Mouse (Mus musculus) heart, adult 2 months (tissue): ENCODE measurements around the gene Izumo4. TPM values are rescaled to one million over a fixed set of nuclear protein-coding genes. Genes with fewer than 3 reads are reported as not detected.

Experiments used
- DNase-seq, 2 experiments: peaks; one replicate each; pipeline ENCODE4 v3.0.0; 2021
- H3K27ac ChIP-seq: fragments of 200-600 bp; 2 replicates; pipeline ENCODE4 v1.8.1; 2022
- H3K27me3 ChIP-seq: fragments of 200-500 bp; 2 replicates; pipeline ENCODE4 v1.6.1; 2012; ENCODE audit warnings: mild to moderate bottlenecking, low read length, inconsistent platforms, mixed read lengths; ENCODE audit not compliant: control insufficient read depth, insufficient read depth
- H3K36me3 ChIP-seq: fragments of 200-500 bp; 2 replicates; pipeline ENCODE4 v1.6.1; 2012; ENCODE audit warnings: low read length, inconsistent platforms; ENCODE audit not compliant: control insufficient read depth, insufficient read depth
- H3K4me1 ChIP-seq: fragments of 200-500 bp; 2 replicates; pipeline ENCODE4 v1.6.1; 2011; ENCODE audit warnings: low read length; ENCODE audit not compliant: control insufficient read depth, insufficient read depth
- H3K4me3 ChIP-seq: fragments of 200-600 bp; 2 replicates; pipeline ENCODE4 v1.8.1; 2022
- H3K79me2 ChIP-seq: fragments of 200-500 bp; replicated peaks from 2 replicates; pipeline ENCODE4 v1.6.1; 2012; ENCODE audit warnings: mild to moderate bottlenecking, inconsistent platforms, low read length, moderate library complexity, mixed read lengths; ENCODE audit not compliant: control insufficient read depth, insufficient read depth
- H3K9ac ChIP-seq: fragments of 200-500 bp; 2 replicates; pipeline ENCODE4 v1.6.1; 2012; ENCODE audit warnings: low read depth, mild to moderate bottlenecking, control low read depth, inconsistent platforms, low read length, mixed read lengths
- CTCF ChIP-seq: fragments of 200-600 bp; IDR thresholded peaks from 2 replicates; pipeline ENCODE4 v1.8.1; 2022; ENCODE audit warnings: antibody characterized with exemption, mild to moderate bottlenecking, moderate library complexity
- EP300 ChIP-seq: fragments of 200-500 bp; IDR thresholded peaks from 2 replicates; pipeline ENCODE4 v1.6.1; 2011; ENCODE audit warnings: low read depth, low read length, control low read depth; ENCODE audit not compliant: insufficient read depth
- POLR2A ChIP-seq: fragments of 200-500 bp; IDR thresholded peaks from 2 replicates; pipeline ENCODE4 v1.6.1; 2011; ENCODE audit warnings: mild to moderate bottlenecking, low read depth, low read length, control low read depth; ENCODE audit not compliant: insufficient read depth
- WGBS: fragments of 180-500 bp; shearing (Covaris S2); methylation state at CpG from one replicate; pipeline ENCODE4 v1.1.7; 2018; 5-methylcytosine and 5-hydroxymethylcytosine counted together
- intact Hi-C: fragments of 180-260 bp; cut with DNase I; formaldehyde crosslinking; loops from one replicate; pipeline ENCODE4 v1.15.1; 2025
- polyA plus RNA-seq: library from polyadenylated mRNA; depleted of rRNA; stranded (reverse); fragments of >200 nt; gene quantifications from 2 replicates; pipeline ENCODE4 v1.2.3, GENCODE M21; 2012
- total RNA-seq, 2 experiments: library from RNA; stranded (reverse); gene quantifications; 2 replicates each; pipeline ENCODE4 v1.2.3; 2021

The Izumo4 gene
- total and polyA plus RNA-seq, 3 experiments: 3.4 to 15.6 (median 3.8) TPM

DNA sequence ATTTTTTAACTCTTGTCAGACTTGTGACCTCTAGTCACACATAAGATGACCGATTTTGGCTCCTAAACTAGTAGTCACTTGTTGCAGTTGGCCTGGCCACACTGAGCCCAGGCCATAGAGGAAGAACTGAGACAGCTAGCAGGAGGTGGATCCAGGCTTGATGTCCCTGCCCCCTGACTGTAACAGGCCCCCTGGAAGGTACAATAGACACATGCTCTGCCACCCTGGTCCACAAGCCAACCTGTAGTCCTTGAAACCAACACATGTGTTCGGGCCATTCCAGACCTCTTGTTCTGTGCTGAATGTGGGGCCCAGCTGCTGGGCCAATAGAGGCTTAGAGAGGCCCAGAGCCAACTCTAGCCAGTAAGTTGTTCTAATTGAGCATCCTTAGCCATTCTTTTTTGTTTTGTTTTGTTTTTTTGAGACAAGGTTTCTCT is 21.7 kb upstream of the Izumo4 start:
- WGBS: 52% methylated on average over 2 of the region's 2 CpGs
- intact Hi-C loops: loop anchor here (2.0 kb wide), 1 partner anchor 19 kb away; no protein-coding TSS in a partner anchor
- H3K27me3 ChIP-seq: no peaks in the 10 kb centered on the region
- peaks cover 5% of the 10 kb centered on the region; the same call in 1 of the 2 replicates for H3K36me3 ChIP-seq
- no peak overlapping the region for H3K4me3 ChIP-seq
- peak overlapping the region; percentile 99 for H3K27ac ChIP-seq
- no peak for DNase-seq
- no peaks in the 10 kb centered on the region; the same call in 1 of the 2 replicates for H3K79me2 ChIP-seq
- peaks cover 27% of the 10 kb centered on the region for H3K4me1 ChIP-seq
- TF ChIP-seq CTCF (no peak), EP300 (no peak), POLR2A (no peak)
- no peak overlapping the region for H3K9ac ChIP-seq

GRCm38 (mm10) chr10:80682003-80682402 is 20.0 kb upstream of the Izumo4 start:
- Histone ChIP-seq H3K79me2 (no peaks in the 10 kb centered on the region), H3K4me1 (peaks cover 27% of the 10 kb centered on the region), H3K27me3 (no peaks in the 10 kb centered on the region), H3K27ac (no peak overlapping the region), H3K4me3 (no peak overlapping the region), H3K9ac (no peak overlapping the region), H3K36me3 (peaks cover 5% of the 10 kb centered on the region; the same call in 1 of the 2 replicates)
- 94% methylated on average over 6 of the region's 6 CpGs for WGBS
- DNase-seq: no peak
- TF ChIP-seq POLR2A: no peak
- no peak for TF ChIP-seq CTCF
- TF ChIP-seq EP300: no peak
- intact Hi-C loops: no loop called here

GRCm38 (mm10) chr10:80683647-80684046 is 18.3 kb upstream of the Izumo4 start:
- Histone ChIP-seq H3K27ac (no peak overlapping the region), H3K36me3 (0 out of 2 replicates have a peak, but pooled peaks cover 3% of the 10 kb centered on the region), H3K9ac (no peak overlapping the region), H3K4me1 (peaks cover 14% of the 10 kb centered on the region), H3K27me3 (no peaks in the 10 kb centered on the region), H3K79me2 (no peaks in the 10 kb centered on the region), H3K4me3 (no peak overlapping the region)
- TF ChIP-seq EP300 (no peak), CTCF (no peak), POLR2A (no peak)
- no peak for DNase-seq
- intact Hi-C loops: loop anchor here (1.0 kb wide), 1 partner anchor 24 kb away; no protein-coding TSS in a partner anchor
- whole genome bisulfite sequencing: 88% methylated on average over 1 of the region's 1 CpGs

- Histone ChIP-seq H3K27me3 (no peaks in the 10 kb centered on the region), H3K27ac (no peak overlapping the region)
- 61% methylated on average over 6 of the region's 6 CpGs for WGBS
Measured at GRCm38 (mm10) chr10:80684214-80684613, 17.8 kb upstream of the Izumo4 start.

DNA sequence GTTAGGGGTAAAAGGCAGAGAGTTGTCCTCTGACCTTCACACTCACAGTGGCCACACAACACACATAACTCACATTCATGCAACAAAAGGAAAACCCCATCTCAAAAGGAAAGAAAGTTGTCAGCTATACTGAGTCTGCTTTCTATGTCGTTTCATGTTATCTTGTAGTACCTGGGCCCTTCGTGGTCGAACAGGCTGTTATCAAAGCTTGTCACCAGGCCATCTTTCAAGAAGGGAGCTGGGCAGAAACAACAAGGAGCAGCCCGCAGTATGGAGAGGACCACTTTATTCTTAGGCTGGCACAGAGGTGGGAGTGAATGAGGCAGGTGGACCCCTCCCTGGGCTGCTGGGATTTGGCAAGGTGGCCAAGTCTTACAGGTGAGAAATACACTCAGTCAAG is 17.0 kb upstream of the Izumo4 start:
- Histone ChIP-seq H3K27me3 (no peaks in the 10 kb centered on the region), H3K36me3 (no peaks in the 10 kb centered on the region), H3K4me1 (peaks cover 3% of the 10 kb centered on the region), H3K79me2 (no peaks in the 10 kb centered on the region), H3K4me3 (no peak overlapping the region), H3K9ac (no peak overlapping the region), H3K27ac (no peak overlapping the region)
- 78% methylated on average over 4 of the region's 4 CpGs for WGBS
- DNase-seq: no peak
- TF ChIP-seq POLR2A (no peak), CTCF (no peak), EP300 (no peak)
- intact Hi-C loops: loop anchor here (1.0 kb wide), 1 partner anchor 26 kb away; no protein-coding TSS in a partner anchor

More at GRCm38 (mm10) chr10:80684214-80684613, 17.8 kb upstream of the Izumo4 start:
- Histone ChIP-seq H3K36me3 (no peaks in the 10 kb centered on the region), H3K9ac (no peak overlapping the region), H3K79me2 (no peaks in the 10 kb centered on the region), H3K4me3 (no peak overlapping the region), H3K4me1 (peaks cover 10% of the 10 kb centered on the region)
- DNase-seq: peak; percentile 72 to 77
- intact Hi-C loops: loop anchor here (1.0 kb wide), 1 partner anchor 25 kb away; no protein-coding TSS in a partner anchor
- TF ChIP-seq EP300: peak; percentile 85; the same call in 1 of the 2 replicates
- TF ChIP-seq CTCF: peak; percentile 96
- TF ChIP-seq POLR2A: no peak

- TF ChIP-seq CTCF: no peak
- TF ChIP-seq EP300: no peak
- TF ChIP-seq POLR2A: no peak
- Histone ChIP-seq H3K9ac (no peak overlapping the region), H3K4me1 (no peaks in the 10 kb centered on the region), H3K27ac (no peak overlapping the region), H3K36me3 (no peaks in the 10 kb centered on the region), H3K79me2 (no peaks in the 10 kb centered on the region), H3K4me3 (no peak overlapping the region), H3K27me3 (no peaks in the 10 kb centered on the region)
- intact Hi-C loops: no loop called here
- WGBS: 87% methylated on average over 3 of the region's 3 CpGs
- no peak for DNase-seq
Measured at GRCm38 (mm10) chr10:80686617-80687016, 15.4 kb upstream of the Izumo4 start.
